Mouse (Mus musculus) embryo, embryonic 11 days (tissue): ENCODE data around the gene Cpn1.

Source experiments
- DNase-seq: peaks from one replicate; pipeline ENCODE4 v3.0.0-alpha.2; 2015

The Cpn1 gene

DNA sequence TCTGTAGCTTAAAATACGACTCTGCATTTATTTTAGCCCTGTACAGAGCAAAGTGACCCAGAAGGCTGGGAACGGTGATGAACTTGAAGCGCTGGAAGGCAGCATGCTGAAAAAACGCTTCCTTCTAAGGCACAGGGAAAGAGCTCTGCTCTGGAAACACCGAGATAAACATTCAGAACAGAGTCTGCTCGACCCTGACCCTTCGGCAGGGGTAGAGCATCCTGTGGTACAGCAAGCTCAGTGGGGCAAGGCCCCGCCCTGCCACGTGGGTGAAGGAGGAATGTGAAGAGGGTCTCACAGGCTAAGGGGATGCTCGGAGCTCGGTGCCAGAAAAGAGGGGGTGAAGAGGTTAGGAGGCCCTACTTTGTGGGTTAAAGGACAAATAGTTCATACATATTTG is 48.0 kb downstream of the Cpn1 start:
- DNase-seq: peak; percentile 33

DNA sequence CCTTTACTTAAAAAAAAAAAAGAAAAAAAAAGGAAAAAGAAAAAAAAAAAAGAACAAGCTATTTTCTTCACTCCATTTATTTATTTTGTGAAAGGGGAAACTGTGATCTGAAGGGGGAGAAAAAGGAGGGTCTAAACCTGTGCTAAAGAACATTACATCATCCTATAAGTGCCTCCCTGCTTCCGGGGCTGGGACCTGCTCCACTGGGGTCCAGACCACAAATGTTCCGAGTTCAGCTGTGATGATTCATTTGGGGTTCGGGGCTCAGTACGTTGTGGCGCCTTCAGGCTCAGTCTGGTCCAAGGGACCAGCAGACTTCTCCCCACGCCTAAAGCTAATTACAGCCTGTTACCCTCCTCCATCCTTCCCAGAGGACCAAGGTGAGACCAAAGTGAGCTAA is 55.4 kb downstream of the Cpn1 start:
- no peak for DNase-seq

DNA sequence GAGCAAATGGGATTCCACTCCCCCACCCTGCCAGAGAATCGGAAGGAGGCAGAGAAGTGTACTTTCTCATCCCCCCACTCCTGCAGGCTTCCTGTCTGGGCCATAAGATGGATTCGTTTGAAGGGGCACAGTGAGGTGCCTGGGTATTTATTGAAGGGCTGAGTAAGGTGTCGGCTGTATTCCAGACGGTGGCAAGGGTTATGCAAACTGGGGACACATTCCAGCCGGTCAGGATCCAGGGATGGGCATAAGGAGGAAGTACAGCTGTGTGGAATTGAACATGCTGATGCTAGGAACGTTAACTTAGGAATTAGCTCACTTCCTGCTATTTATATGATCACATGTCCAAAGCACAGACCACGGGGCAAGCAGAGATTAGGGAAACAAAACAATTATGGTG is 56.0 kb downstream of the Cpn1 start:
- no peak for DNase-seq

DNA sequence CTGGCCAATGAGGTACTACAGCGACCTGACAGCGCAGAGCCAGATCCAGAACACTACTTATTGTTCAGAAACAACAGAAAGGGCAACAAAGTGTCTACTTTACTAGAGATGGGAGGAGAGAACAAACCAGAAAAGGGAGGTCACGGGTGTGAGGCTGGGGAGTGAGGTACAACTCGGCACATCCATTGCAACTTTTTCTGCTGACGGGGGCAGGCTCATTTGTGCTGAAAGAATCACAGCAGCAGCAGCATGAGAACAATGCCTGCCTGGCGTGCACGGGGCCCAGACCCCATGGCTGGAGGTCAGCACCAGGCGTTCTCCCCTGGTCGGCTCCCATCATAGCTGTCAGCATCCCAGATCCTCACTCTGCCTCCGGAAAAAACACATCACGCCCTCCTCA is 56.5 kb downstream of the Cpn1 start:
- no peak for DNase-seq

- DNase-seq: no peak
Measured at GRCm38 (mm10) chr19:43927967-43928366, 58.4 kb downstream of the Cpn1 start.

GRCm38 (mm10) chr19:43927057-43927456 is 59.3 kb downstream of the Cpn1 start:
- no peak for DNase-seq

GRCm38 (mm10) chr19:43926141-43926987 is 60.0 kb downstream of the Cpn1 start:
- DNase-seq: no peak

DNA sequence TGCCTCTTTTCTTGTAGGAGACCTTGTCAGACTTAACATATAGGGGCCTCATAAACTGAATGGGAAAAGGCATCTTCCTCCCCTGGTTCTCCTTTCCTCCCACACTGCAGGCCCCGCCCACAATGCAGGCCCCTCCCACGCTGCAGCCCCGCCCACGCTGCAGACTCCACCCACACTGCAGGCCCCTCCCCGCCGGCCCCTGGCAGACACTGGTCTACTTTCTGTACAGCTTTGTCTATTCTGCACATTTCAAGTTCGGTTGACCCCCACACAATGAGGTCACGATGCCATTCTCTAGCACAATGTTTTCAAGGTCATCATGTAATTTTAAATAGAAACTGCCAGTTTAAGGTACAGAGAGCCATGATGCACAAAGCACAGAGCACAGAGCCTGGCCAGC is 62.0 kb downstream of the Cpn1 start:
- no peak for DNase-seq

DNA sequence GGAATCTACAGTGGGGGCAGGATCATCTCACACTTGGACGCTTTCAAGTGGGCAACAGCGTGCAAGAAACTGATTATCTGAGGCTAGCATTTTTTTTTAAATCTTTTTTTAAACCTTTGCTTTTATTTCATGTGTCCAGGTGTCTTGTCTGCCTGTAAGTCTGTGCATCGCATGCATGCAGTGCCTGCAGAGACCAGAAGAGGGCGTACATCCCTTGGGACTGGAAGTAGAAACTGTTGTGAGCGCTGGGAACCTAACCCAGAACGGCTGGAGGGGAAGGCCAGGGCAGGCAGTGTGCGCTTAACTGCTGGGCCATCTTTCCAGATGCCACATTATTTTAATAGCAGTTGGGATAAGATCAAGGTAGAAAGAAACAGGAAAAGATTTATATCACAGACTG is 63.4 kb downstream of the Cpn1 start:
- no peak for DNase-seq

GRCm38 (mm10) chr19:43921410-43921809 is 64.9 kb downstream of the Cpn1 start:
- DNase-seq: no peak

DNA sequence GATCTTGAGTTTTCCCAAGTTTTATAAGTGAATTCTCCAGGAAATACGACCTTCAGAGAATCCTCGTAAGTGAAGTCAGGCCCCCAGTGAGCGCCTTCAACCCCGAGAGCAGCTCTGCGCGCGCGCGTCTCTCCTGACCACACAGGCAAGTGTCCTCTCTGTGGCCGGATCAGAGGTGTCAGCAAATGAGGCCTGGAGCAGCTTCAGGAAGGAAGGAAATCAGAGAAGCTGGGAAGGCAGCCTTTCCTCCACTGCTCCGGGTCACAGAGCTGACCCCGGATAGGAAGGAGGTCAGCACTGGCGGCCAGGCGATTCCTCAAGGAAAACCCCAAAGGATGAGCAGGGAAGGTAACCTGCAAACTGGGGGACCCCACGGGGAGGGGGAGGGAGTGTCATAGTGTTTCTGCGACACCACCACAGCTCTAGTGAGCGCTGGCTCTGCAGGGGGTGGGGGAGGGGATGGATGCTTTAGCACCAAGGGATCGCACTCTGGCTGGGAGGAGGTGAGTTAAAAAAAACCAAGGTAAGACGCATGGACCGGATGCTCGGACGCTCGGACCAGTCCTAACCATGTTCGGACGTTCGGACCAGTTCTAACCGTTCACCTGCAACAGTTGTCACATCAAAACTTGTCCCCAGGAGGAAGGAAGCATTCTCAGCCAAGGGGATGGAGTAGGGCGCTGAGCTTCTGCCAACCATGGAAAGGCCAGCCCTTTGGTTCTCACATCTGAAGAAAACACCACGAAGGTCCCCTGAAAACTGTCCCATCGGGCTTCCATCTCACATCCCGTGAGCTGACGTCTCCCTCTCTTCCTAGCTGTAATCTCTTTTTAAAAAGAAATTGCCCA is 65.7 kb downstream of the Cpn1 start:
- peak; percentile 58 for DNase-seq

DNA sequence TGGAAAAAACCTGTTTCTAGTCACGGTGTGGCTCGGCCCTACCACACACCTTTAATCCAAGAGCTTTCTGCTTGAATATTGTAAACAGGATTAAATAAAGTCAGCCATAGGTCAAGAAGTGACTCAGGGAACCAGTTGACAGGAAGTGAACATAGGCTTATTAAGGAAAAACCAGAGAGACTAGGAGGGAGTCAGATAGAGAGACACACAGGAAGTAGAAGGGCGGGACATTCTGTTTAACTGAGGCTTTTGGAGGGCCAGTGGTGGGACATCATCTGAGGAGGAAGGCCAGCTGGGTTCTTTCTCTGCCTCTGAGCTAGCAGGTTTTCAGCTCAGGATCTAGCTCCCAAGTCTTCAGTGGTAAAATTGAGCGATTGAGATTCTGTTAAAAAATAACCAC is 66.5 kb downstream of the Cpn1 start:
- DNase-seq: no peak

DNA sequence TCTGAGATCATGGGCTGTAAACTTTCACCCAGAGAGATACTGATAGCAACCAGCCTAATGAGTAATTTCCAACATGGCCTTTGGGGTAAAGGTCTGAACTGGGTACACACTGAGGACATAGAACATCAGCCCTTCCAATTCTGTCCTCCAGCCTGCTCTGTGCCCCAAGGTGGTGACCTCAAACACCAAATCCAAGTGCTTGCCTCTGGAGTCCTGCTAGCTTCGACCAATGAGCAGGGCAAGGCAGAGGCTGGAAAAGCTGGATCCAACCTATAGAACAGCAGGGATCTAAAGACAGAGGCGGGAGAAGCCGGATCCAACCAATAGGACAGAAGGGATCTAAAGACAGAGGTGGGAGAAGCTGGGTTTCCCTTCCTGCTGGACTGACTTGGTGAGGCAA is 67.5 kb downstream of the Cpn1 start:
- DNase-seq: no peak

- DNase-seq: no peak
Measured at GRCm38 (mm10) chr19:43917763-43918162, 68.6 kb downstream of the Cpn1 start.

- DNase-seq: no peak
Measured at GRCm38 (mm10) chr19:43917406-43917691, 69.0 kb downstream of the Cpn1 start.

DNA sequence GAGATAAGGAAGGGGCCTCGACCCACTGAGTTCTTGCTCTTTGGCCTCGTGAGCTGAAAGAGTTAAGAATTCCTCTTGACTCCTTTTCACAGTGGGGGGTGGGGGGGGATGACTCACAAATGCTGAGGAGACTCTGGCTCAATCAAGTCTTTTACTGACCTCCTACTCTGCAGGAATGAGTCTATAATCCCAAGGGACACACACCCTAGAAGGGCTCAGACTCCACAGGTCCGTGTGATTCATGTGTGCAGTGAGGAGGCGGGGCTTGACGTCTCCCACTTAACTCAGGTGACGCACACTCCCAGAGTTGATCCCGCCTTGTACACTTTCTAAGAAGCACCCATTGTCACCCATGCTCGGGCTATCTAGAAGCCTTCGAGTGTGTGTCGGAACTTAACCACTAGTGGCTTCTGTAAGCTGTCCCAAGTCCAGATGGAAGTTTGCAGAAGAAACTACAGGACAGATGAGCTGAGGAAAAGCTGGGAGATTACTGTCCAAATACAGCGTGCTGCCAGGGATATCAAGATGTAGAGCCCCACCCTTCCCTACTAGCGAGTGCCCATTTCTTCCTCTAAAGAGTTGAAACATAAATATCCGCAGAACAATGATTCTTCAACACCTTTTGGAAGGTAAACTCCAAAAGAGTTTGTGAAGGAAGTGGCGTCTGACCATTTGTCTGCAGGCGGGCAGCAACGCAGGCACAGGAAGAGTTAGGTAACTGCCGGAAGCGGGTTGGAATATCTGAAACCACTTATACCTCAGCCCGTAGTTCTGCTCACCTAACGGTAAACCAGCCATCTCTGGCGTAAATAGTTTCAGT is 69.6 kb downstream of the Cpn1 start:
- no peak for DNase-seq

GRCm38 (mm10) chr19:43915431-43915830 is 70.9 kb downstream of the Cpn1 start:
- DNase-seq: no peak

DNA sequence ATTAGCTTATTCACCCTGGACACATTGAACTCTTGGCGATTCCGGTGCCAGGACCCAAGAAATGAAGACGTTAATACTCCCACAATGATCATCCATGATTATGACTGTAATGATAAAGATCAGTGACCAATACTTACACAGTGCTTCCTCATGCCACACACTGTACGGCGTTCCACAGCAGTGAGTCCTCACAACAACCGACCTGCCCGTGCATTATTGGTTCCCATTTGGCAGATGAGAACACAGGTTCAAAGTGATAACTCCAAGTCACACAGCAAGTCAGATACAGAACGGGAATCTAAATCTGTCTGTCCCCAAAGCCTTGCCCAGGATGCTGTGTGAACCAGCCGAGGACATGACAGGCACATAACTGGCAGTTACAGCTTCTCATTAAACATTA is 71.4 kb downstream of the Cpn1 start:
- DNase-seq: no peak

DNA sequence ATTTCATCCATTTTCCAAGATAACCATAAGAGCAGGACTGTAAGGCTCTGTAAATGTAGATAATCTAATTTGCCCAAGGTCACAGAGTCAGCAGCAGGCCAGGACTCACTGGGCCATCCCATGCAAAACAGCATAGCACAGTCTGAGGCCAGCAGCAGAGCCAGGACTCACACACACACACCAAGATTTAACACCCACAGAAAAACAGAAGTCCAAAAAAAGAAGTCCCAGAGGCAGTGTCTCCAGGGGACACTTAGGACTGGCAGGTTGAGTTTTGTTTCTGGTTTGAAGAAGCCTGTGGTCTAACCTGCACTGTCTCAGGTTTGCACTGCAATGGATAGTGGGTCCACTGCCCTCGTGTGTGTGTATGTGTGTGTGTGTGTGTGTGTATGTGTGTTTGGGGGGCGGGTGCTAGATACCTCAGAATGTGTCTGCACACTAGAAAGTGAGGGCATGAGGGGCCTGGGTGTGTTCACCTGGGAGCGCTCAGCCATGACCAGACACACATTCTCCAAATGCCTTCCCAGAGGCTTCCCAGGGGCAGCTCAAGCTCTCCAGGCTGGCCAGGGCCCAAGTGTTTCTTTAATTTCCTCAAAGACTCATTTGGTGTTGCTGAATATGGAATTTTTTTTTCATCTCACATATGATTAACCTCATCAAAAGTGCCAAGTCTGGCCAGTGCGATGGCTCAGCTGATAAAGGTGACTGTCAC is 73.4 kb downstream of the Cpn1 start:
- DNase-seq: no peak

DNA sequence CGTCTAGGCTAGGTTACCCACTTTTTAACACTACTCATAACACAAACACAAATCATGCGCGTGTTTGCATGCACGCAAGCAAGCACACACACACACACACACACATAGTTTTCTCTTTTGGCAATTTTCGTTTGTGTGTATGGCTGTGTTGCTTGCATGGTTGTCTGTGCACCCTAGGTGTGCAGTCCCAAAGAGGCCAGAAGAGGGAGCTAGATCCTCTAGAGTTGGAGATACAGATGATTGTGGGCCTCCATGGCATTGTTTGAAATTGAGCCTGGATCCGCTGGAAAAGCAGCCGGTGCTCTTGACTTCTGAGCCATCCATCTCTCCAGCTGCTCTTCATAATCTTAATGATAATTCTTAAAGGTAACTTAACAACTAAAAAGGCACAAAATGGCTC is 79.9 kb downstream of the Cpn1 start:
- DNase-seq: no peak
